Mouse (Mus musculus) left cerebral cortex, postnatal 10 days (tissue): Measurements from ENCODE around the gene Tubgcp3. TPM values are rescaled to one million over a fixed set of nuclear protein-coding genes. Genes with fewer than 3 reads are reported as not detected.
"Not testable (repeated sequence)": the region's sequence is repeated elsewhere in the genome, so short reads cannot be mapped to it uniquely, and the experiment has no call there.

Source experiments
- DNase-seq, 2 experiments: peaks; one replicate each; pipeline ENCODE4 v3.0.0; 2021 to 2022; ENCODE audit warnings: low spot score in 2 of 2, mixed read lengths in 1 of 2; ENCODE audit errors: extremely low spot score in 1 of 2
- intact Hi-C: fragments of 180-260 bp; cut with DNase I; formaldehyde crosslinking; loops from one replicate; pipeline ENCODE4 v1.15.1; 2025
- total RNA-seq, 2 experiments: library from RNA; stranded (reverse); gene quantifications; 2 replicates each; pipeline ENCODE4 v1.2.3; 2021

Gene Tubgcp3
- total RNA-seq, 2 experiments from 2014 or later, result 32.3 to 32.7 TPM

DNA sequence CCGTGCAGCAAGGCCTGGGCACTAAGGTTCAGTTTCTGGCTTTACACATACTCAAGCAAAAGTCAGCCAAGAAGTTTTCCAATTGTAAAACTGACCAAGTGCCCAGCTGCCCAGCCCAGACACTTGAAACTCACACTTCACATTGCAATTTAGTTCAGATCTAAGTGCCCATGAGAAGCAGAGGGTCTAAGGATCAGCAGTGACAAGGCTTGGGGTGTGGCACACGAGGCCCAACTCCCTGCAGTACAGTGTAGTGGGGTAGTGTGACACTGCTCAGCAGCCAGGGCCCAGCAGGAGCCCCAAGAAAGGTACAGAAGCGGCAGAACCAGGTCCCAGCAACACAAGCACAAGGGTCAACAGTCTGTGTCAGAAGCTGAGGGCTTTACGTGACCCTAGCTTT lies 23.1 kb downstream of the Tubgcp3 start:
- intact Hi-C loops, result no loop called here
- DNase-seq, result no peak

GRCm38 (mm10) chr8:12646536-12646935 lies 25.5 kb downstream of the Tubgcp3 start:
- intact Hi-C loops, result no loop called here
- DNase-seq, result no peak

DNA sequence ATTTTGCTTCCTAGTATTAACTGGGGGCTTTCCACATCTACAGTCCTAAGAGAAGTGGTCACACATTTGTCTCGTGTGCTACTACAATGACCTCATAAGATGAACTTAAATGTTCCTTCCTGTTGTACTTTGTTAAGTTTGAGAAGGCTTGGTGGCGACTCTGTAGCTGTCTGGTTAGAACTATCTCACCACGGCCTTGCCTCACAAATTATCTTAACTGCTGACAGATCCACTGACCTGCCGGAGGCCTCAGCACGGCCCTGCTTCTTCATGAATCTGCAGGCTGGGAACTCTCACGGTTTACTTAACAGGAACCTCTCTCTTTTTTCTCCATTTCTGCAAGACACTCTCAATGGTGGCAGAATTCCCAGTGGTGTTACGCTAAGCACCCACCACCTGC lies 27.2 kb downstream of the Tubgcp3 start:
- DNase-seq, result no peak
- intact Hi-C loops, result no loop called here

GRCm38 (mm10) chr8:12644341-12644740 lies 27.7 kb downstream of the Tubgcp3 start:
- no peak for DNase-seq
- intact Hi-C loops, result no loop called here

DNA sequence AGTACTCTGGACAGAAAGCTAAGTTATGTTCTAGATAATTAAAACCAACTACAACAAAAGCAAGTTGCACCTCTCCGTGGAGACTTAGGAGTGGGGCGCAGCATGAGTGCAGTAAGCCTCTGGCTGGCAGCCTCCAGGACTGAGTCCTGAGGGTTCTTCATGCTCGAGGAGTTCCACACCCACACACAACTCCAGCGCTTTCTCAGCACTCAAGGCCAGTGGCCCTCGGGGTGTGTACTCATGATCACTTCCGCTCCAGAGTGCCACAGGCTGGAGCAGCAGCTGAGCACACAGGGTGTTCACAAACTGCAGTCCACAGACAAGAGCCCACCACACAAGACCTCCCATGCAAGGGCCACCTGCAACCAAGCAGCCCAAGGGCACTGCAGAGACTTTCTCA lies 30.5 kb downstream of the Tubgcp3 start:
- intact Hi-C loops, result no loop called here
- DNase-seq, result no peak

GRCm38 (mm10) chr8:12638446-12638845 lies 33.6 kb downstream of the Tubgcp3 start:
- no peak for DNase-seq
- intact Hi-C loops, result no loop called here

- DNase-seq, result no peak
- intact Hi-C loops, result no loop called here
Observed at GRCm38 (mm10) chr8:12635366-12635765, 36.7 kb downstream of the Tubgcp3 start.

DNA sequence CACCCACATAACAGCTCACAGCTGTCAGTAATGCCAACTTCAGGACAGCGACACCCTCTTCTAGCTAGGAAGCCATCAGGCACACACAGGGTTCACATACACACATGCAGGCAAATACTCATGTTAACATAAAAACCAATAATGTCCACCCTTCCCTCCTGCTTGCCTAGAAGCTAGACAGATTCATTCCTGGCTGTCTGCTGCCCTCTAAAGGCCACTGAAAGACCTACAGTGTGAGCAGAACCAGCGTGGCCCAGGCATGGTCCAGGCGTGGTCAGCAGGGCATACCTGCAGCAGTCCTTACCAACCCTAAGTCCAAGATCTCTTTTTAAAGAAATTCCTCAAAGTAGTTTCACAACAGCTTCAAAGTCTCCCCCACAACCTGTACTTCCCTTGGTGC lies 43.0 kb downstream of the Tubgcp3 start:
- DNase-seq, result peak in 1 of 2 experiments; percentile 43
- intact Hi-C loops, result no loop called here

DNA sequence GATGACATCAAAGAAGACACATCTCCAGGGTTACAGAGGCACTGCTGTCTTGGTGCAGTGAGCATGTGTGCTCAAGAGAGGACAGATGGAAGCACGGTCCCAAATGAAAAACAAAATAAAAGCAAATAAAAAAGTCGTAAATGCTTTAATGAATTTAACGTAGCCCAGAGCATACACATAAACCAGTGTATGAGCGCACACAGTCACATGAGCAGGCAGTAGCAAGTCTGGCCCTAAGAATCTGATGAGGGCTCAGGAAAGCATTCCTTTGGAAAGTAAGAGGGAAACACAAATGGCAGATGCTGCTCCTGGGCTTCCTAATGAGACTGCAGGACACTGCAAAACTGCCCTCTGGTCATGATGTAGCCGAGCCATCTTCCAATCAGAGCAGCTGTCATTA lies 46.2 kb downstream of the Tubgcp3 start:
- intact Hi-C loops, result no loop called here

GRCm38 (mm10) chr8:12621550-12622222 lies 50.4 kb downstream of the Tubgcp3 start:
- DNase-seq, result peak in 1 of 2 experiments; percentile 49
- intact Hi-C loops, result no loop called here

More for the DNA sequence above, 46.2 kb downstream of the Tubgcp3 start:
- DNase-seq, result no peak

DNA sequence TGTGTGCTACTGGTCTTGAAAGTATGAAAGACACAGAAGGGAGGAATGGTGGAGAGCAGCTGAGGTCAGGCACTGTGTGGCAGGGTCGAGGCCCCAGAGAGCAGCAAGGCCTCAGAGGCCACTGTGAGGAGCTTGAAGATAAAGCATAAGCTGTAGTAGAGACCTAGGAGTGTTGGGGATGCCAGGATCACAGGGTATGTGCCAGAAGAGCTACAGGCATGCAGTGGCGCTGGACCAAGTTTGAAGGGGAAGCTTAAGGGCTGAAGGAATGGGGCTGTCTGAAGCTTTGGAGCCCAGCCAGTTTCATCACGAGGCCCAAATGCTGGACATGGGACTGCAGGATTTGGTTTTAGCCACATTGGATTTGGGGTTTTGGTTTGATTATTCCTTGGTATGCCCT lies 54.7 kb downstream of the Tubgcp3 start:
- intact Hi-C loops, DNase-seq: not testable (repeated sequence)

DNA sequence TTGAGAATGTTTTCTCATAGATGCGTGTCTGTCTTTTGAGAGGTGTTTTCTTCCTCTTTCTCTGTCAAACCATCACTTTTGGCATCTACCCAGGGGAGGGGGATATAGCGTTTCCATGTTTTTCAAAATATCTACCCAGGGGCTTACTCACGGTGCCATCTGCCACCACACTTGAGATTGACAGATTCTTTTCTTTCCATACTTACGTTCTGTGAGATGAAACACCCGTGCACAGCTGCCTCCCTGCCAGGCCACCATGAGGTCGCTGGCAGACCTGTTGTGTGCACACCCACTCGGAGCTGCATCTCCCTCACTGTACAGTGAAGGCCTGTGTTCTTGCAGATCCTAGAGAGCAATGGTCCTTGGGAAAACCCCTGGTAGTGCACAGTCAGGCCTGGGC lies 58.8 kb downstream of the Tubgcp3 start:
- no peak for DNase-seq
- intact Hi-C loops, result no loop called here

- intact Hi-C loops, result no loop called here
- DNase-seq, result no peak
Observed at GRCm38 (mm10) chr8:12609752-12610449, 62.1 kb downstream of the Tubgcp3 start.

- intact Hi-C loops, result no loop called here
- DNase-seq, result no peak
Observed at GRCm38 (mm10) chr8:12608810-12609209, 63.2 kb downstream of the Tubgcp3 start.

- DNase-seq, result peak; percentile 59 to 73
- intact Hi-C loops, result loop anchor here (2.0 kb wide), 1 partner anchor 650 kb away; no protein-coding TSS in a partner anchor
Observed at GRCm38 (mm10) chr8:12607223-12607622, 64.8 kb downstream of the Tubgcp3 start.

- no peak for DNase-seq
- intact Hi-C loops, result no loop called here
Observed at GRCm38 (mm10) chr8:12583785-12584184, 88.3 kb downstream of the Tubgcp3 start.

- DNase-seq, intact Hi-C loops: not testable (repeated sequence)
Observed at GRCm38 (mm10) chr8:12579339-12579999, 92.6 kb downstream of the Tubgcp3 start.

GRCm38 (mm10) chr8:12576739-12577138 lies 95.3 kb downstream of the Tubgcp3 start:
- intact Hi-C loops, result no loop called here
- DNase-seq, result no peak

DNA sequence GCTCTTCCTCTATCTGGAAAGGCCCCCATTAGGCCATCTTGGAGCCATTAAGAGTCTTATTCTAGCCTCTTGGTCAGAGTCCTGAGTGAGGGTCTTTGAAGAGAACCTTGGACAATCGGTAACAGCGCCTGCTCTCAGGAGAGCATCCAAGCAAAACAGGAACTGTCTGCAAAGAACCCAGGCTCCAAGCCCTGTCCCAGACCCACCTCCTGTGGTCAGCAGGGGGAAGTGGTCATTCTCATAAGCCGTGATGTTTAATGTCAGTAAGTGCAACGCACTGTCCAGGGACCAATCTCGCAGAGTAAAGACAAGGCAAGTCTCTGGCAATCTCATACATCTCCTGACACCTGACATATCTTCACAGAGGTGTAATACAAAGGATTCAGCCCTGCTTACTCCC lies 96.0 kb downstream of the Tubgcp3 start:
- intact Hi-C loops, result no loop called here
- DNase-seq, result no peak
